Mouse (Mus musculus): Measurements from ENCODE around the gene AU041133.
"Not testable (repeated sequence)": the region's sequence is repeated elsewhere in the genome, so short reads cannot be mapped to it uniquely, and the experiment has no call there.

- not testable (repeated sequence) for TF ChIP-seq MAX (IDR thresholded peaks at IDR 0.05; ENCODE audit: low read depth); E2F4 (IDR thresholded peaks at IDR 0.05; ENCODE audit: insufficient read depth); POLR2AphosphoS2 (IDR thresholded peaks at IDR 0.05; ENCODE audit: insufficient read length, low read depth); MYOG (IDR thresholded peaks at IDR 0.05; ENCODE audit: control insufficient read depth in 1 of 3, insufficient read depth in 1 of 3, insufficient read length in 2 of 3, low read depth in 2 of 3); POLR2A (IDR thresholded peaks at IDR 0.05; ENCODE audit: insufficient read length, low read depth); MYOD1 (IDR thresholded peaks at IDR 0.05; ENCODE audit: control insufficient read depth in 1 of 3, insufficient read length in 2 of 3, low read depth in 2 of 3); CEBPB (IDR thresholded peaks at IDR 0.05; ENCODE audit: insufficient read depth, poor library complexity, severe bottlenecking); USF1 (IDR thresholded peaks at IDR 0.05; ENCODE audit: low read depth)
Measured at GRCm38 (mm10) chr10:82083622-82083971, 44.2 kb upstream of the AU041133 start.

Measured in myocyte (in vitro differentiated cells).